Mouse (Mus musculus) G1E (cell line): ENCODE results near the gene 2610507B11Rik.

Experiments used
- CTCF ChIP-seq: IDR thresholded peaks from 2 replicates; pipeline ENCODE4 v1.5.1; 2012; ENCODE audit warnings: low read depth, low read length, inconsistent platforms, mixed read lengths
- GATA1 ChIP-seq: IDR thresholded peaks from 2 replicates; pipeline ENCODE4 v1.6.1; 2012; ENCODE audit warnings: borderline replicate concordance, low read length, inconsistent platforms, mixed read lengths
- GATA2 ChIP-seq: IDR thresholded peaks from 2 replicates; pipeline ENCODE4 v1.6.1; 2012; ENCODE audit warnings: low read depth, low read length, inconsistent platforms, borderline replicate concordance
- TAL1 ChIP-seq: conservative IDR thresholded peaks from 2 replicates; pipeline ENCODE4 v1.6.1; 2012; ENCODE audit warnings: low read depth, low read length, inconsistent platforms, mixed read lengths

GRCm38 (mm10) chr11:78328512-78329056 is 67.0 kb downstream of the 2610507B11Rik start:
- TF ChIP-seq CTCF (no peak), TAL1 (no peak), GATA1 (no peak), GATA2 (no peak)
